Mouse (Mus musculus) ES-Bruce4 (cell line): Measurements from ENCODE around the gene Mtm1. TPM values are rescaled to one million over a fixed set of nuclear protein-coding genes. Genes with fewer than 3 reads are reported as not detected.

ENCODE experiments used
- H3K27ac ChIP-seq: 2 replicates; pipeline ENCODE4 v1.5.1; 2012; ENCODE audit warnings: low read length, inconsistent platforms; ENCODE audit not compliant: insufficient read depth
- H3K27me3 ChIP-seq: 2 replicates; pipeline ENCODE4 v1.6.1; 2012; ENCODE audit warnings: mild to moderate bottlenecking, low read length, inconsistent platforms; ENCODE audit not compliant: control insufficient read depth, poor library complexity, insufficient read depth, severe bottlenecking
- H3K36me3 ChIP-seq: 2 replicates; pipeline ENCODE4 v1.6.1; 2012; ENCODE audit warnings: inconsistent platforms, mild to moderate bottlenecking, low read length, moderate library complexity; ENCODE audit not compliant: control insufficient read depth, poor library complexity, insufficient read depth, severe bottlenecking
- H3K4me1 ChIP-seq: one replicate; pipeline ENCODE4 v1.8.1; 2011; ENCODE audit warnings: low read length; ENCODE audit not compliant: control insufficient read depth, insufficient read depth
- H3K4me3 ChIP-seq: 2 replicates; pipeline ENCODE4 v1.5.1; 2011; ENCODE audit warnings: low read depth, mild to moderate bottlenecking, low read length
- H3K9ac ChIP-seq: 2 replicates; pipeline ENCODE4 v1.6.1; 2012; ENCODE audit warnings: low read depth, mild to moderate bottlenecking, inconsistent platforms; ENCODE audit not compliant: poor library complexity, severe bottlenecking
- H3K9me3 ChIP-seq: replicated peaks from 2 replicates; pipeline ENCODE4 v1.6.1; 2012; ENCODE audit warnings: mild to moderate bottlenecking, low read length, inconsistent platforms; ENCODE audit not compliant: control insufficient read depth, poor library complexity, insufficient read depth, severe bottlenecking
- CTCF ChIP-seq: IDR thresholded peaks from one replicate; pipeline ENCODE4 v1.8.1; 2011; ENCODE audit warnings: low read depth, low read length
- EP300 ChIP-seq: IDR thresholded peaks from 2 replicates; pipeline ENCODE4 v1.6.1; 2011; ENCODE audit warnings: low read depth, low read length; ENCODE audit not compliant: insufficient read depth
- POLR2A ChIP-seq: IDR thresholded peaks from one replicate; pipeline ENCODE4 v1.8.1; 2011; ENCODE audit warnings: low read length; ENCODE audit not compliant: insufficient read depth
- polyA plus RNA-seq: library from polyadenylated mRNA; stranded (reverse); fragments of >200 nt; gene quantifications from 2 replicates; pipeline ENCODE4 v1.2.4, GENCODE M21; 2011; ENCODE audit warnings: low read depth; ENCODE audit not compliant: missing spikeins, insufficient read depth, insufficient read length

Gene Mtm1
- polyA plus RNA-seq, 1 experiment: 9.7 TPM

DNA sequence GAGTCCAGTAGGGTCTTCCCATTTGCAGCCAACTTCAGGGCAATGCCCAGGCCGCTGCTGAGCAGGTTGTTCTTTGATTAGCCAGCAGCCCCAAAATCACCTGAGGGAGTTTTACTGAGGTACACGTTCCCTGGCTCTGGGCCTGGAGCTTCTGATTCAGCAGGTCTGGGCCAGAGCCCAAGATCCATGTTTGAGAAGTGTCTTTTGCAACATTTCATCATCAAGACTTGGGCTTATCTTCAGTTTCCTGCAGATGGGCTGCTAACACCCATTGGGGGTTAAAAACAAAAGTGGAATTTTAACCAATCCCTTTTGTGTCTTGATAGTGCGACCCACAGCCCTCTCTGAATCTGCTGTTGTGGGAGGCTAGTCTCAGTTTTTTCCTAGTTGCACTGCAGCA is 10.3 kb downstream of the Mtm1 start:
- no peaks in the 10 kb centered on the region for H3K36me3 ChIP-seq
- no peak overlapping the region for H3K9ac ChIP-seq
- H3K4me1 ChIP-seq: peaks cover 2% of the 10 kb centered on the region
- no peak overlapping the region for H3K27ac ChIP-seq
- H3K9me3 ChIP-seq: no peaks in the 10 kb centered on the region
- H3K4me3 ChIP-seq: 0 out of 2 replicates have a peak overlapping the region, but pooled peaks have one; percentile 10
- TF ChIP-seq POLR2A (no peak), CTCF (no peak), EP300 (no peak)
- H3K27me3 ChIP-seq: no peaks in the 10 kb centered on the region

GRCm38 (mm10) chrX:71222648-71223408 is 12.3 kb downstream of the Mtm1 start:
- TF ChIP-seq POLR2A (no peak), EP300 (no peak), CTCF (no peak)
- H3K27me3 ChIP-seq: no peaks in the 10 kb centered on the region
- H3K9ac ChIP-seq: no peak overlapping the region
- peaks cover 2% of the 10 kb centered on the region for H3K4me1 ChIP-seq
- no peaks in the 10 kb centered on the region for H3K9me3 ChIP-seq
- H3K27ac ChIP-seq: no peak overlapping the region
- H3K36me3 ChIP-seq: no peaks in the 10 kb centered on the region
- no peak overlapping the region for H3K4me3 ChIP-seq

GRCm38 (mm10) chrX:71226881-71227280 is 16.3 kb downstream of the Mtm1 start:
- Histone ChIP-seq H3K27ac (no peak overlapping the region), H3K4me1 (peaks cover 2% of the 10 kb centered on the region), H3K9me3 (no peaks in the 10 kb centered on the region), H3K36me3 (no peaks in the 10 kb centered on the region), H3K9ac (no peak overlapping the region), H3K4me3 (no peak overlapping the region), H3K27me3 (no peaks in the 10 kb centered on the region)
- TF ChIP-seq CTCF (no peak), POLR2A (no peak), EP300 (no peak)

DNA sequence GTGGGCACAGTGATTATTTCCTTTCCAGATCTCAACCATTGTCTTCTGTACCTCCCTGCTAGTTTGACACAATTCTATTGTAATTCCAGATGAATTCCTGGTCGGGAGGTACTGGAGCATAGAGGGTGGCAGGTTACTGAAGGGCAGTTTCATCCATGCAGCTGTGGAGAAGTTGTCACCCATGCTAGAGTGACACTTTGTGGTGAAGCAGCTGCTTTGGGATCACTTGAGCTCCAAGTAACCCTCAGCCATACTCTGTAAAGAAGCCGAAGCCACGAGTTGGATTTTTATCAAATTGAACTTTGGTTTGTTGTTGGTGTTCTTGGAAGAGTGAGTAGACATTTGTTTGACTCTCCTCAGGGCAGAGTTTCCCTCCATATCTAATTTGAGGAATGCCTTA is 17.6 kb downstream of the Mtm1 start:
- no peaks in the 10 kb centered on the region for H3K36me3 ChIP-seq
- TF ChIP-seq CTCF: no peak
- TF ChIP-seq EP300: no peak
- TF ChIP-seq POLR2A: no peak
- no peak overlapping the region for H3K27ac ChIP-seq
- peaks cover 2% of the 10 kb centered on the region for H3K4me1 ChIP-seq
- no peak overlapping the region for H3K9ac ChIP-seq
- H3K27me3 ChIP-seq: no peaks in the 10 kb centered on the region
- no peak overlapping the region for H3K4me3 ChIP-seq
- H3K9me3 ChIP-seq: no peaks in the 10 kb centered on the region

- H3K36me3 ChIP-seq: no peaks in the 10 kb centered on the region
- H3K9ac ChIP-seq: no peak overlapping the region
- no peaks in the 10 kb centered on the region for H3K27me3 ChIP-seq
- H3K27ac ChIP-seq: no peak overlapping the region
- TF ChIP-seq CTCF: no peak
- TF ChIP-seq POLR2A: no peak
- TF ChIP-seq EP300: no peak
- H3K4me3 ChIP-seq: no peak overlapping the region
- H3K9me3 ChIP-seq: no peaks in the 10 kb centered on the region
- peaks cover 2% of the 10 kb centered on the region for H3K4me1 ChIP-seq
These were observed 20.3 kb downstream of the Mtm1 start for GRCm38 (mm10) chrX:71230847-71231246.

DNA sequence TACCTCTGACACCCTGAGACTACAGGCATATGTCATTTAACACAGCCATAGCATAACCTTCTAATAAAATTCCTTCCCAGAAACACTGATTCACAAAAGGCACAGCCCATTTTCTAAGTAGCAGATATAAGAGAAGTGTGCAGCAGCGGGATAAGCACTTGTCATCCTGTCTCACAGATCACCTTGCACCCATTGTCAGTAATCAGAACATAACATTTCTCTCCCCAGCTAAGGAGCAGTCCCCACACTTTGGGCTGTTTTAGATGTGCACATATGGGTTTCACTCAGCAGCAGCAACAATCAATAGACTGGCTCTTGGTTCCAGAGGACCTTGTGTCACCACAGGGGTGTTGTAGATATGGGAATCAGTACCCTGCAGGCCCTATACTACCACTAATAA is 45.9 kb downstream of the Mtm1 start:
- TF ChIP-seq CTCF: no peak
- no peak for TF ChIP-seq POLR2A
- TF ChIP-seq EP300: no peak
- Histone ChIP-seq H3K9ac (no peak overlapping the region), H3K4me1 (no peaks in the 10 kb centered on the region), H3K27ac (no peak overlapping the region), H3K27me3 (no peaks in the 10 kb centered on the region), H3K36me3 (no peaks in the 10 kb centered on the region), H3K4me3 (no peak overlapping the region), H3K9me3 (no peaks in the 10 kb centered on the region)
